Comparison of ENCODE assay signal across 20 mouse cellular contexts in the genomic region with DNA sequence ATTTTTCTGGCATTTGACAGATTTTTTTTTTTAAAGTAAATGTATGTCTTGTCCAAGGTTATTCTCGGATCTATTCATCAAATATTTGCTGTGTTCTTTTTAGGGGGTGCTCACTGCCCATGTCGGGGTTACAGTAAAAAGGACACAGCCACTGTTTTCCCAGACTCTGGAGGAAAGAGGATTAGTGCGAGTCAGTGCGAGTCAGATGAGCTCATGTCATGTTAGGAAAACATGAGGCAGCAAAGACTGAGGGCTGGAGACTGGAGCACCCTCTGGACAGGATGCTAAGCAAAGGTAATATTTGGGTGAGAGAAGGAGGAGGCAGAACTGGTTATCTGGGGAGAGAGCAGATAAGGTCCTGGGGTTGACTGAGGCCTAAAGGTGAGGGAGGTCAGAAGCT.
"Had no signal": no experiment of that assay in that cellular context is flagged by ENCODE, and none has a peak within 500 bp of the region (broad histone marks: within the 10 kb centered on the region; RNA-seq: fewer than 3 reads in every experiment).

No protein-coding gene starts in this region.

- H3K4me1 ChIP-seq: midbrain, embryonic 12.5 days; neural tube, embryonic 12.5 days had no signal

- ATAC-seq: lung, postnatal 0 days; midbrain, embryonic 16.5 days had no signal

- DNase-seq: lung, adult 2 months; lung, postnatal 14 days; lung, postnatal 36 days; midbrain, embryonic 14.5 days; retina, postnatal 1 day; right cerebral cortex, adult 18-20 months; right cerebral cortex, postnatal 25 days; right cerebral cortex, postnatal 4 days; spleen, adult 18-20 months; thymus, adult 18-20 months; thymus, postnatal 14 days; thymus, postnatal 36 days had no signal

- H3K4me2 ChIP-seq: lung, embryonic 15.5 days; midbrain, embryonic 12.5 days; neural tube, embryonic 12.5 days had no signal

- H3K27me3 ChIP-seq: lung, embryonic 15.5 days; megakaryocyte, embryonic 14.5 days; midbrain, embryonic 12.5 days; neural tube, embryonic 12.5 days had no signal

- H3K9me3 ChIP-seq: lung, embryonic 15.5 days; midbrain, embryonic 12.5 days; neural tube, embryonic 12.5 days had no signal

- H3K36me3 ChIP-seq: lung, embryonic 15.5 days; midbrain, embryonic 12.5 days; neural tube, embryonic 12.5 days had no signal

- H3K9ac ChIP-seq: lung, embryonic 15.5 days; midbrain, embryonic 12.5 days; neural tube, embryonic 12.5 days had no signal

- H3K4me3 ChIP-seq: lung, embryonic 15.5 days; megakaryocyte, embryonic 14.5 days; midbrain, embryonic 12.5 days; myocyte; neural tube, embryonic 12.5 days had no signal

- H3K27ac ChIP-seq: lung, embryonic 15.5 days; macrophage; midbrain, embryonic 12.5 days; neural tube, embryonic 12.5 days had no signal
